Mouse (Mus musculus) heart, postnatal 10 days (tissue): ENCODE data around the gene Klhl29. TPM values are rescaled to one million over a fixed set of nuclear protein-coding genes. Genes with fewer than 3 reads are reported as not detected.
A peak's percentile ranks its signal among the peaks of the same experiment; 100 is the strongest.

Experiments
- DNase-seq, 2 experiments: peaks; one replicate each; pipeline ENCODE4 v3.0.0; 2021
- intact Hi-C: fragments of 180-260 bp; cut with DNase I; formaldehyde crosslinking; loops from one replicate; pipeline ENCODE4 v1.15.1; 2025
- total RNA-seq, 2 experiments: library from RNA; stranded (reverse); gene quantifications; 2 replicates each; pipeline ENCODE4 v1.2.3; 2021

Klhl29 gene
- total RNA-seq, 2 experiments from 2014 or later = 0.96 to 1.1 TPM

- intact Hi-C loops = no loop called here
- peak; percentile 65 to 73 for DNase-seq
These were observed 287.5 kb downstream of the Klhl29 start for GRCm38 (mm10) chr12:5087787-5088519.

- DNase-seq = no peak
- intact Hi-C loops = no loop called here
These were observed 290.8 kb downstream of the Klhl29 start for GRCm38 (mm10) chr12:5084714-5085113.

GRCm38 (mm10) chr12:5081480-5081879 lies 294.0 kb downstream of the Klhl29 start:
- intact Hi-C loops = no loop called here
- DNase-seq = no peak

- peak; percentile 11 to 49 for DNase-seq
- intact Hi-C loops = no loop called here
These were observed 302.3 kb downstream of the Klhl29 start for GRCm38 (mm10) chr12:5073191-5073590.

GRCm38 (mm10) chr12:5070131-5070530 lies 305.4 kb downstream of the Klhl29 start:
- intact Hi-C loops = no loop called here
- DNase-seq = no peak

- DNase-seq = no peak
- intact Hi-C loops = no loop called here
These were observed 307.9 kb downstream of the Klhl29 start for GRCm38 (mm10) chr12:5067590-5067989.

GRCm38 (mm10) chr12:5048104-5048503 lies 327.4 kb downstream of the Klhl29 start:
- intact Hi-C loops = no loop called here
- no peak for DNase-seq

- intact Hi-C loops = no loop called here
These were observed 331.3 kb downstream of the Klhl29 start for GRCm38 (mm10) chr12:5044141-5044540.

GRCm38 (mm10) chr12:5038008-5038407 lies 337.5 kb downstream of the Klhl29 start:
- no peak for DNase-seq
- intact Hi-C loops = no loop called here

More at GRCm38 (mm10) chr12:5044141-5044540, 331.3 kb downstream of the Klhl29 start:
- DNase-seq = no peak

GRCm38 (mm10) chr12:5029035-5029434 lies 346.4 kb downstream of the Klhl29 start:
- intact Hi-C loops = loop anchor here (2.0 kb wide), 1 partner anchor 108 kb away; no protein-coding TSS in a partner anchor
- peak in 1 of 2 experiments; percentile 9 for DNase-seq
